21 mouse cellular contexts compared by ENCODE assay signal in genomic region chr19:3894294-3894693, GRCm38 (mm10). TPM values are rescaled to one million over a fixed set of nuclear protein-coding genes. Genes with fewer than 3 reads are reported as not detected.
DNase-seq lines count a peak whose midpoint lies in the region; ATAC-seq and TF ChIP-seq lines count a peak whose summit lies in the region.
"Had no signal": no experiment of that assay in that cellular context is flagged by ENCODE, and none has a peak within 500 bp of the region (broad histone marks: within the 10 kb centered on the region; RNA-seq: fewer than 3 reads in every experiment).

No protein-coding gene starts in this region.

- WGBS in heart, embryonic 13.5 days = 84% methylated on average over 2 of the region's 2 CpGs
- 87% methylated on average over 2 of the region's 2 CpGs for WGBS in heart, embryonic 10.5 days
- 89% methylated on average over 2 of the region's 2 CpGs for WGBS in hindbrain, postnatal 0 days
- 89% methylated on average over 2 of the region's 2 CpGs for WGBS in hindbrain, embryonic 11.5 days
- WGBS in midbrain, embryonic 12.5 days = 89% methylated on average over 2 of the region's 2 CpGs
- 91% methylated on average over 2 of the region's 2 CpGs for WGBS in midbrain, embryonic 16.5 days

- H3K9me3 ChIP-seq in heart, embryonic 13.5 days = no peaks in the 10 kb centered on the region
- H3K9me3 ChIP-seq in heart, embryonic 10.5 days = no peaks in the 10 kb centered on the region
- no peaks in the 10 kb centered on the region for H3K9me3 ChIP-seq in hindbrain, postnatal 0 days (ENCODE audit: low read length)
- H3K9me3 ChIP-seq in hindbrain, embryonic 11.5 days (ENCODE audit: control insufficient read depth, low read length) = no peaks in the 10 kb centered on the region
- no peaks in the 10 kb centered on the region for H3K9me3 ChIP-seq in midbrain, embryonic 12.5 days
- H3K9me3 ChIP-seq in midbrain, embryonic 16.5 days (replicated peaks; ENCODE audit: control insufficient read depth, low read length, poor library complexity, severe bottlenecking) = no peaks in the 10 kb centered on the region
- H3K9me3 ChIP-seq: embryonic facial prominence, embryonic 15.5 days; forebrain, embryonic 10.5 days; heart, embryonic 12.5 days had no signal

- TF ChIP-seq CTCF in hindbrain, postnatal 0 days (IDR thresholded peaks at IDR 0.05; ENCODE audit: low read depth) = no peak

- no peak overlapping the region for H3K4me3 ChIP-seq in heart, embryonic 13.5 days
- no peak overlapping the region for H3K4me3 ChIP-seq in heart, embryonic 10.5 days
- no peak overlapping the region for H3K4me3 ChIP-seq in hindbrain, postnatal 0 days (ENCODE audit: low read length)
- no peak overlapping the region for H3K4me3 ChIP-seq in hindbrain, embryonic 11.5 days (ENCODE audit: low read depth, low read length)
- H3K4me3 ChIP-seq in midbrain, embryonic 12.5 days = no peak overlapping the region
- H3K4me3 ChIP-seq in midbrain, embryonic 16.5 days (ENCODE audit: low read depth, low read length) = no peak overlapping the region
- H3K4me3 ChIP-seq: embryonic facial prominence, embryonic 15.5 days; erythroblast, embryonic 14.5 days; forebrain, embryonic 10.5 days; gastrocnemius, adult 2 months; heart, embryonic 12.5 days had no signal

- no peak overlapping the region for H3K4me2 ChIP-seq in heart, embryonic 13.5 days
- H3K4me2 ChIP-seq in hindbrain, postnatal 0 days (ENCODE audit: low read depth, low read length) = no peak overlapping the region
- no peak overlapping the region for H3K4me2 ChIP-seq in hindbrain, embryonic 11.5 days (replicated peaks; ENCODE audit: low read depth, low read length)
- H3K4me2 ChIP-seq in midbrain, embryonic 12.5 days (replicated peaks) = no peak overlapping the region
- no peak overlapping the region for H3K4me2 ChIP-seq in midbrain, embryonic 16.5 days (ENCODE audit: low read length)
- H3K4me2 ChIP-seq: embryonic facial prominence, embryonic 15.5 days; heart, embryonic 12.5 days had no signal

- DNase-seq in heart, embryonic 10.5 days (ENCODE audit: low spot score) = no peak
- DNase-seq in hindbrain, postnatal 0 days (ENCODE audit: low spot score) = no peak
- no peak for DNase-seq in hindbrain, embryonic 11.5 days (ENCODE audit: low spot score)
- DNase-seq in gastrocnemius, adult 8-10 months (ENCODE audit: low spot score in 2 of 2) = no peak
- DNase-seq: adrenal gland, postnatal 10 days; cerebellum, adult 11 months; cerebellum, adult 8-10 months; cerebellum, postnatal 14 days; embryo, embryonic 11 days; gastrocnemius, adult 2 months; gastrocnemius, postnatal 36 days; heart, adult 18-20 months; heart, postnatal 36 days had no signal

- peaks cover 99% of the 10 kb centered on the region for H3K36me3 ChIP-seq in heart, embryonic 13.5 days
- H3K36me3 ChIP-seq in heart, embryonic 10.5 days = peaks cover 92% of the 10 kb centered on the region
- peaks cover 35% of the 10 kb centered on the region for H3K36me3 ChIP-seq in hindbrain, postnatal 0 days (ENCODE audit: insufficient read depth, low read length)
- H3K36me3 ChIP-seq in hindbrain, embryonic 11.5 days (ENCODE audit: control insufficient read depth, insufficient read depth, low read length) = peaks cover 2% of the 10 kb centered on the region
- H3K36me3 ChIP-seq in midbrain, embryonic 12.5 days = peaks cover 80% of the 10 kb centered on the region
- peaks cover 29% of the 10 kb centered on the region for H3K36me3 ChIP-seq in midbrain, embryonic 16.5 days (ENCODE audit: control insufficient read depth, insufficient read depth, low read length)

- H3K4me1 ChIP-seq in heart, embryonic 13.5 days = peaks cover 23% of the 10 kb centered on the region
- H3K4me1 ChIP-seq in heart, embryonic 10.5 days = peaks cover 38% of the 10 kb centered on the region
- H3K4me1 ChIP-seq in hindbrain, postnatal 0 days (ENCODE audit: insufficient read depth, low read length) = no peaks in the 10 kb centered on the region
- H3K4me1 ChIP-seq in hindbrain, embryonic 11.5 days (replicated peaks; ENCODE audit: control insufficient read depth, insufficient read depth, low read length) = no peaks in the 10 kb centered on the region; the same call in 1 of the 2 replicates
- H3K4me1 ChIP-seq in midbrain, embryonic 12.5 days = peaks cover 11% of the 10 kb centered on the region
- H3K4me1 ChIP-seq in midbrain, embryonic 16.5 days (ENCODE audit: control insufficient read depth, insufficient read depth, low read length) = peaks cover 5% of the 10 kb centered on the region
- H3K4me1 ChIP-seq: embryonic facial prominence, embryonic 15.5 days had no signal

- H3K27me3 ChIP-seq in heart, embryonic 13.5 days (replicated peaks) = no peaks in the 10 kb centered on the region
- no peaks in the 10 kb centered on the region for H3K27me3 ChIP-seq in heart, embryonic 10.5 days (ENCODE audit: insufficient read depth, poor library complexity, severe bottlenecking)
- no peaks in the 10 kb centered on the region for H3K27me3 ChIP-seq in hindbrain, postnatal 0 days (ENCODE audit: insufficient read depth, low read length)
- H3K27me3 ChIP-seq in hindbrain, embryonic 11.5 days (ENCODE audit: control insufficient read depth, insufficient read depth, low read length) = no peaks in the 10 kb centered on the region
- H3K27me3 ChIP-seq in midbrain, embryonic 12.5 days = no peaks in the 10 kb centered on the region
- H3K27me3 ChIP-seq in midbrain, embryonic 16.5 days (ENCODE audit: control insufficient read depth, insufficient read depth, low read depth, low read length) = no peaks in the 10 kb centered on the region
- H3K27me3 ChIP-seq: embryonic facial prominence, embryonic 15.5 days; heart, embryonic 12.5 days had no signal

- 0 out of 2 replicates have a peak overlapping the region, but pooled peaks have one; percentile 70 for H3K27ac ChIP-seq in heart, embryonic 13.5 days (replicated peaks)
- H3K27ac ChIP-seq in heart, embryonic 10.5 days = no peak overlapping the region
- peak overlapping the region; percentile 69; the same call in 1 of the 2 replicates for H3K27ac ChIP-seq in hindbrain, postnatal 0 days
- H3K27ac ChIP-seq in hindbrain, embryonic 11.5 days (ENCODE audit: low read depth, low read length) = no peak overlapping the region
- H3K27ac ChIP-seq in midbrain, embryonic 12.5 days (replicated peaks) = peak overlapping the region; percentile 69
- no peak overlapping the region for H3K27ac ChIP-seq in midbrain, embryonic 16.5 days (ENCODE audit: low read length)
- H3K27ac ChIP-seq: embryonic facial prominence, embryonic 15.5 days; forebrain, embryonic 10.5 days; gastrocnemius, adult 2 months had no signal

- no peak for ATAC-seq in heart, embryonic 13.5 days (ENCODE audit: extremely low read depth, insufficient number of reproducible peaks, low FRiP score, low TSS enrichment)
- no peak for ATAC-seq in hindbrain, postnatal 0 days
- no peak for ATAC-seq in hindbrain, embryonic 11.5 days (ENCODE audit: low FRiP score)
- no peak for ATAC-seq in midbrain, embryonic 12.5 days (ENCODE audit: low FRiP score, low read depth)
- no peak for ATAC-seq in midbrain, embryonic 16.5 days
- ATAC-seq: forebrain, embryonic 14.5 days had no signal

- no peak overlapping the region for H3K9ac ChIP-seq in heart, embryonic 13.5 days
- no peak overlapping the region for H3K9ac ChIP-seq in hindbrain, postnatal 0 days (replicated peaks; ENCODE audit: low read length)
- H3K9ac ChIP-seq in hindbrain, embryonic 11.5 days (ENCODE audit: low read depth, low read length) = no peak overlapping the region
- H3K9ac ChIP-seq in midbrain, embryonic 12.5 days (replicated peaks) = no peak overlapping the region
- H3K9ac ChIP-seq in midbrain, embryonic 16.5 days (ENCODE audit: low read depth, low read length) = no peak overlapping the region
- H3K9ac ChIP-seq: embryonic facial prominence, embryonic 15.5 days; heart, embryonic 12.5 days had no signal

RNA-seq across cellular contexts. Expression of gene Tcirg1, which starts 12.6 kb away (rescaled TPM):
- 22.7 and 25.1 TPM in 2 replicates for polyA plus RNA-seq in heart, embryonic 13.5 days (2015; fragmentation: Nextera tagmentation; extraction: Ambion mirVana)
- 22.5 and 32.2 TPM in 2 replicates for polyA plus RNA-seq in heart, embryonic 10.5 days (2016; fragmentation: Nextera tagmentation; extraction: Ambion mirVana)
- total RNA-seq in hindbrain, postnatal 0 days (2014; rRNA removed) = 35.4 and 44.0 TPM in 2 replicates
- polyA plus RNA-seq in hindbrain, postnatal 0 days (2015; fragmentation: Nextera tagmentation; extraction: Ambion mirVana) = 16.8 and 17.3 TPM in 2 replicates
- 10.7 and 11.6 TPM in 2 replicates for polyA plus RNA-seq in hindbrain, embryonic 11.5 days (2014; fragmentation: Nextera tagmentation; extraction: Ambion mirVana)
- polyA plus RNA-seq in midbrain, embryonic 12.5 days (2016; fragmentation: Nextera tagmentation; extraction: Ambion mirVana) = 16.3 and 18.7 TPM in 2 replicates
- polyA plus RNA-seq in midbrain, embryonic 16.5 days (2015; fragmentation: Nextera tagmentation; extraction: Ambion mirVana) = 12.5 and 12.6 TPM in 2 replicates
- 1 to 10 TPM; 2.2 to 5.1 (median 3.0) TPM for total RNA-seq in gastrocnemius, adult 8-10 months (2022)

RNA-seq across cellular contexts. Expression of gene Ndufs8, which starts 18.3 kb away (rescaled TPM):
- 361 and 400 TPM in 2 replicates for polyA plus RNA-seq in heart, embryonic 13.5 days (2015; fragmentation: Nextera tagmentation; extraction: Ambion mirVana)
- polyA plus RNA-seq in heart, embryonic 10.5 days (2016; fragmentation: Nextera tagmentation; extraction: Ambion mirVana) = 323 and 356 TPM in 2 replicates
- total RNA-seq in hindbrain, postnatal 0 days (2014; rRNA removed) = 212 and 221 TPM in 2 replicates
- 366 and 367 TPM in 2 replicates for polyA plus RNA-seq in hindbrain, postnatal 0 days (2015; fragmentation: Nextera tagmentation; extraction: Ambion mirVana)
- polyA plus RNA-seq in hindbrain, embryonic 11.5 days (2014; fragmentation: Nextera tagmentation; extraction: Ambion mirVana) = 240 and 258 TPM in 2 replicates
- polyA plus RNA-seq in midbrain, embryonic 12.5 days (2016; fragmentation: Nextera tagmentation; extraction: Ambion mirVana) = 193 and 210 TPM in 2 replicates
- polyA plus RNA-seq in midbrain, embryonic 16.5 days (2015; fragmentation: Nextera tagmentation; extraction: Ambion mirVana) = 229 and 245 TPM in 2 replicates
- 100 to 1,000 TPM; 222 to 255 (median 235) TPM for total RNA-seq in gastrocnemius, adult 8-10 months (2022)

RNA-seq across cellular contexts. Expression of gene Aldh3b1, which starts 35.3 kb away (rescaled TPM):
- polyA plus RNA-seq in heart, embryonic 13.5 days (2015; fragmentation: Nextera tagmentation; extraction: Ambion mirVana) = 2.2 and 2.3 TPM in 2 replicates
- 2.1 and 3.0 TPM in 2 replicates for polyA plus RNA-seq in heart, embryonic 10.5 days (2016; fragmentation: Nextera tagmentation; extraction: Ambion mirVana)
- total RNA-seq in hindbrain, postnatal 0 days (2014; rRNA removed) = 2.2 and 3.0 TPM in 2 replicates
- 3.5 and 4.3 TPM in 2 replicates for polyA plus RNA-seq in hindbrain, postnatal 0 days (2015; fragmentation: Nextera tagmentation; extraction: Ambion mirVana)
- 0.59 and 1.4 TPM in 2 replicates for polyA plus RNA-seq in hindbrain, embryonic 11.5 days (2014; fragmentation: Nextera tagmentation; extraction: Ambion mirVana)
- polyA plus RNA-seq in midbrain, embryonic 12.5 days (2016; fragmentation: Nextera tagmentation; extraction: Ambion mirVana) = 0.83 and 0.96 TPM in 2 replicates
- polyA plus RNA-seq in midbrain, embryonic 16.5 days (2015; fragmentation: Nextera tagmentation; extraction: Ambion mirVana) = 1.8 and 2.0 TPM in 2 replicates
- total RNA-seq in gastrocnemius, adult 8-10 months (2022) = 1 to 10 TPM; 1.0 to 2.6 (median 1.3) TPM
- polyA plus RNA-seq: erythroblast, embryonic 14.5 days had no signal

RNA-seq across cellular contexts. Expression of gene Unc93b1, which starts 40.7 kb away (rescaled TPM):
- polyA plus RNA-seq in heart, embryonic 13.5 days (2015; fragmentation: Nextera tagmentation; extraction: Ambion mirVana) = 12.4 and 13.6 TPM in 2 replicates
- polyA plus RNA-seq in heart, embryonic 10.5 days (2016; fragmentation: Nextera tagmentation; extraction: Ambion mirVana) = 4.4 and 5.0 TPM in 2 replicates
- 12.8 and 19.9 TPM in 2 replicates for total RNA-seq in hindbrain, postnatal 0 days (2014; rRNA removed)
- polyA plus RNA-seq in hindbrain, postnatal 0 days (2015; fragmentation: Nextera tagmentation; extraction: Ambion mirVana) = 15.3 and 16.3 TPM in 2 replicates
- polyA plus RNA-seq in hindbrain, embryonic 11.5 days (2014; fragmentation: Nextera tagmentation; extraction: Ambion mirVana) = 5.1 and 6.4 TPM in 2 replicates
- 8.5 and 10.4 TPM in 2 replicates for polyA plus RNA-seq in midbrain, embryonic 12.5 days (2016; fragmentation: Nextera tagmentation; extraction: Ambion mirVana)
- 9.7 and 9.9 TPM in 2 replicates for polyA plus RNA-seq in midbrain, embryonic 16.5 days (2015; fragmentation: Nextera tagmentation; extraction: Ambion mirVana)
- 1 to 10 TPM; 3.2 to 4.5 (median 3.5) TPM for total RNA-seq in gastrocnemius, adult 8-10 months (2022)

RNA-seq across cellular contexts. Expression of gene Chka, which starts 42.7 kb away (rescaled TPM):
- polyA plus RNA-seq in heart, embryonic 13.5 days (2015; fragmentation: Nextera tagmentation; extraction: Ambion mirVana) = 22.6 and 23.5 TPM in 2 replicates
- 29.8 and 40.3 TPM in 2 replicates for polyA plus RNA-seq in heart, embryonic 10.5 days (2016; fragmentation: Nextera tagmentation; extraction: Ambion mirVana)
- 57.3 and 68.9 TPM in 2 replicates for total RNA-seq in hindbrain, postnatal 0 days (2014; rRNA removed)
- polyA plus RNA-seq in hindbrain, postnatal 0 days (2015; fragmentation: Nextera tagmentation; extraction: Ambion mirVana) = 53.9 and 57.3 TPM in 2 replicates
- 50.3 and 63.7 TPM in 2 replicates for polyA plus RNA-seq in hindbrain, embryonic 11.5 days (2014; fragmentation: Nextera tagmentation; extraction: Ambion mirVana)
- polyA plus RNA-seq in midbrain, embryonic 12.5 days (2016; fragmentation: Nextera tagmentation; extraction: Ambion mirVana) = 69.1 and 73.9 TPM in 2 replicates
- polyA plus RNA-seq in midbrain, embryonic 16.5 days (2015; fragmentation: Nextera tagmentation; extraction: Ambion mirVana) = 56.1 and 61.8 TPM in 2 replicates
- total RNA-seq in gastrocnemius, adult 8-10 months (2022) = 1 to 10 TPM in 3 of 4 experiments, under 1 TPM in 1; 0.97 to 1.6 (median 1.2) TPM

Comparison
In these comparisons a context has a peak if more than half of its experiments do, and no peak if none do; other contexts are left out.
1. H3K27ac ChIP-seq: peak in heart, embryonic 13.5 days (single experiment), hindbrain, postnatal 0 days (single experiment) and midbrain, embryonic 12.5 days (single experiment); none in heart, embryonic 10.5 days (single experiment), hindbrain, embryonic 11.5 days (single experiment) and midbrain, embryonic 16.5 days (single experiment).